Mouse (Mus musculus): ENCODE data around the gene Adgrl2.

Adgrl2 gene

DNA sequence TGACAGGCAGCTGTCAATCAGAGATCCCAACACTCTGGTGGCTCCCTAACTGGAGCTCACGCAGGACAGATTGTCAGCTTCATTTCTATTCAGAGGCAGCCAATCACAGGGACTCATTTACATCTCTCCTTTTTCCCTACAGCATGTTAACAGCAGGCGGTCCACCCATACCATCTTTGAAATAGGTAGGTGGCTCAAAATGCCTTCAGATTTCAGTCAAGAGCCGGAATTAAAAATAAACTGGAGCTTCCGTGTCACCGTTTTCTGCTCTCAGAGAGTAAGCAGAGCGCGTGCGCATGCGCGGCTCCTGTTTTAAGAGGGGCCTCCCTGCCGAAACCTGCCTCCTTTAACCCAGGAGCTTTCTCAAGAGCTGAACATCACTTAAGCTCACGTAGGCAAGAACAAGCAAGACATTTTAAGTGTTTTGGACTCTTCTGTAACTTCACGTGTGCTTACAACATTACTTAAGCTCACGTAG lies 67.7 kb downstream of the Adgrl2 start:
- no peak for DNase-seq (ENCODE audit: low read depth, low spot score)

DNA sequence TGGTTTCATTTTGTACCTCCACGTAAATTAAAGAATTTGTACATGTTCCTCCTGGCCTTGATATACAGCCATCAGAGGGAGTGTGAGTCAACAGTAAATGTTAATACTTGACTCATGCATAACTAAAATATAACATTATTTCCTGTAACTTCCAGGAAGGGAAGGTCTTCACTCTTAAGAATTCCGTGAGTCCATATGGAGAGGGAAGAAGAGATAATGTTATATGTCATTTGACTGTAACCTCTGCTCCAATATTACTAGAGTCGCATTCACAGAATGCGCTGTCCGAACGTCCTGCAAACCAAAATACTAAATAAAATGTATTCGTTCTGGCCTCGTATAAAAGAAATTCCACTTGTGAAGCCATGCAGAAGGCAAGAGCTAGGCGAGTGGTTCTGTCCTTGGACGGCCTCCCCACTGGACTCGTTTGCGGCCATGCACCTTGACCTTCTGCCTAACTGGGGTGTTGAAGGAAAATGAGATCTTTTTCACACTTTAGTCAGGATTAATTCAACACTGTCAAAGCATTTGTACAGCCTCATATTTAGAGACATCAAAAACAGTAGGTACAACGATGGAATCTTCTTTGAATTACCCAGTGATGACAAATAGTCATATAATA lies 68.3 kb downstream of the Adgrl2 start:
- no peak for DNase-seq (ENCODE audit: low read depth, low spot score)

DNA sequence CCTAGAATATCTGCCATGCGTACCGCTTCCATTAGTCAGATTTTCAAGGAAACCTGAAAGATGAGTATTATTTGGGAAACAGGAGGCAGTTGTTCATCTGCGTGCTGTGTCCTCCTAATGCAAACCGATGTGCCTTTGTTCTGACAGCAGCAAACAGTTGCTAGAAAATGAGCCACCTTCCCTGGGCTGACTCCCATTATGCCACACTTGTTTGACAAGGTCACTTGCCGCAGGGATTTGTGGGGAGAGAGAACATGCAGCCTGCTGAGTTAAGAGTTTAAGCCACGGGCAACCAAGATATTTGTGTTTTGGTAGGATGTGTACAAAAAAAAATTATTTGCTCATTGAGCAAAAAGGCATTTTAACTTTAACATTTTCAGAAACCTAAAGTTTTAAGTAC lies 69.5 kb downstream of the Adgrl2 start:
- no peak for DNase-seq (ENCODE audit: low read depth, low spot score)

DNA sequence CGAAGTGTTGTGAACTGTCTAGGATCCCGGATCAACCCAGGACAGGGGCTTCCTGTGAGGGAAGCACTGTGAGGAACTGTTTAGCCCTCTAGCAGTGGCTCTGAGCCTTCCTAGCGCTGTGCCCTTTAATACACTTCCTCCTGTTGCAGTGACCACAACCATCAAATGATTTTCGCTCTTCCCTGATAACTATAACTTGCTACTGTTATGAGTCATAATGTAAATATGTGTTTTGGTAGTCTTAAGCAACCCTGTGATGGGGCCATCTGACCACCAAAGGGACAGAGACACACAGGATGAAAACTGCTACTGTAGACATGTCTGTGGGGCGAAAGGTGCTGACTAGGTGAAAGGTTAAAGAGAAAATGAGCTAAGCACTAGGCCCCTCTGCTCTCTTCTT lies 71.9 kb downstream of the Adgrl2 start:
- no peak for DNase-seq (ENCODE audit: low read depth, low spot score)

DNA sequence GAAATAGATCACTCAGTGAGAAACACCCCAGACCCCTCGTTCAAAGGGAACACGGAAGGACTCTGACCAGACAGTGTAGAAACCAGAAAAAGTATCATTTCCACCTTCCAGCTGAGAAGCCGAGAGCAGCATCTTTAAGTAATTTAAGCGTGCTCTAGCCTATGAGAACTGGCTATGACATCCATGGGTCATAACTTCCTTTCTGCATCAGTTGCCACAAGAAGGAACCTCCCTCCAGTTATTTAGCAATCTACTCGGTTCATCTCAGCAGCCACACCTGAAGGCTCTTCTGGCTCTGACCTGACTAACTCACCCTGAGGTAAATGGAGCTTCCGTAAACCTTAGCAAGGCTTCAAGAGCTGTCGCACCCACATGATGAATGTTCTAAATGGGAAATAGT lies 72.5 kb downstream of the Adgrl2 start:
- no peak for DNase-seq (ENCODE audit: low read depth, low spot score)

DNA sequence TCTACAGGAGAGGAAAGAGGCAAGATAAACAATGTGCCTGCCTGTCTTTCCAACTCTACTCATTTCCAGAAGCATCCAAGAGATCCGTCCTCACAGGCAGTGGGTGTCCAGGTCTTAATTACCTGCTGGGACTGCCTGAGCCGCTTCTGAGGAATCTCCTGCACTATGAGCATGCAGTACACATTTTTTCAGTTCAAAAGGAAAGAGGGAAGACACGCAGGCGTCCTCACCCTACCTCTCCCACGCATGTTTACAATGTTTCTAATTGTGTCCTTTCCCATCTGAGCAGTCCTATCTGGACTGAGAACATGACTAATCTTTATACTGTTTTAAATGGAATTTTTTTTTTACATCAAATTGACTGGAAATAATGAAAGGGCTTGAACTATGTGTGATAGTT lies 74.1 kb downstream of the Adgrl2 start:
- DNase-seq (ENCODE audit: low read depth, low spot score) = no peak

DNA sequence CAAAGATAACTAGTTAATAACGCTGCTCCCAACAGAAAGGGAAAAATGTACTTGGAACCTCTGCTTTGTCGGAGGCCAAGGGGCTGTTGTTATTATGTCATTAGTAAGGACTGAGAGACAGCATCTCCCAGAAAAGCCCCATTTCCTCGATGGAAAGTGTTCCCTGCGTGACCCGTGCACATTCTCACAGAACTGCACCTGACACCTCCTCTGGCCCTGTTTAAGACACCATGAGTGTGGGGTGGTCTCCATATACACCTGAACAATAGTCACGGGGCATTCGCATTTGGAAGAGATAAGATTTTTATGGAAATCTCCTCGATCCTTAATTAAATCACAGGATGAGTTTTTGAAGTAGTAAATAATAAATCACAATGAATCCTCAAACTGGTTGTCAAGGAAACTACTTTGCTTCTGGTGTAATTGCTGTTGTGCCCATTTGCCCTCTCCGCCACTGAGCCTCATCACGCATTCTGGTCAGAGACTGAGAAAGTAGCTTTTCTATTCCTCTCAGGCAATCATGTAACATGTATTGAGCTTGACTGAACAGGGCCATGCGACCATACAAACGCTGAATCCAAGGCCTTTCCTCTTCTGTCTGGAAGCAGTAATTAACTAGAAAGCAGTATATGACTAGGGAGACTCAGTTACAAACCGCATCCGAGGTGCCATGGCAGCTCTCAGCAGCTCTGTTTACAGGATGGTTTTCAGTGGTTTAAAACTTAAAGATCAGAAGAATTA lies 77.2 kb downstream of the Adgrl2 start:
- no peak for DNase-seq (ENCODE audit: low read depth, low spot score)

DNA sequence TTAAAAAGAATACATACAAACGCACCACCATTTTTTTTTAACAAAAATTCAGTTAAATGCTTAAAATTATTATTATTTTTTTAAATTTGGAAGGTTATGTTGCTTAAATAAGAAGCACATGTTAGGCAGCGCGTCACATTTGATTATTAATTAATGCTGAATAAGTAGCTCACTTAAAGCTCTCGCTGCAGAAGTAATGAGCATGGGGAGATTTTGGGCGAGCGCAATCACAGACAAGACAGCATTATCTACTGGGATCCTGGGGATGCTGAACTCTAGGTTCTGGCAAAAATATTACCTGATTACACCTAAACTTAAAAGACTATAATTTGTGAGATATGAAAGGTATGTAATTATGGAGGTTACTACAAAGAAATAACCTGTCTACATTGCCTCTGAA lies 77.8 kb downstream of the Adgrl2 start:
- DNase-seq (ENCODE audit: low read depth, low spot score) = no peak

DNA sequence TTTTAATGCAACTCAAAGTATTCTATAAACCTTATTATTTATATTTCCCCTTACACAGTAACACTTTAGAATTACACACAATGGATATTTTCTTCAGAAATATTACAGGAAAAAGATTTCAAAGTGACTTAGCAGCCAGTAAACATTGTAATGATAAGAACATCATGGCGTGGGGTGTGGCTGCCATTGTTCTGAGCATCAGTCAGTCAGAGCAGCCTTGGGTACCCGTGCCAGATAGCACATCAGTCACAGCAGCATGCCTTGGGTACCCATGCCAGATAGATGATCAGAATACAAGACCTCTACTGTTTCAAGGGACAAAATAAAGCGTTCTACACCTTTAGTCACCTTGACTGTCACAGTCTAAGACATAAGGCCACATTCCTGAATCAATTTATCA lies 82.5 kb downstream of the Adgrl2 start:
- no peak for DNase-seq (ENCODE audit: low read depth, low spot score)

DNA sequence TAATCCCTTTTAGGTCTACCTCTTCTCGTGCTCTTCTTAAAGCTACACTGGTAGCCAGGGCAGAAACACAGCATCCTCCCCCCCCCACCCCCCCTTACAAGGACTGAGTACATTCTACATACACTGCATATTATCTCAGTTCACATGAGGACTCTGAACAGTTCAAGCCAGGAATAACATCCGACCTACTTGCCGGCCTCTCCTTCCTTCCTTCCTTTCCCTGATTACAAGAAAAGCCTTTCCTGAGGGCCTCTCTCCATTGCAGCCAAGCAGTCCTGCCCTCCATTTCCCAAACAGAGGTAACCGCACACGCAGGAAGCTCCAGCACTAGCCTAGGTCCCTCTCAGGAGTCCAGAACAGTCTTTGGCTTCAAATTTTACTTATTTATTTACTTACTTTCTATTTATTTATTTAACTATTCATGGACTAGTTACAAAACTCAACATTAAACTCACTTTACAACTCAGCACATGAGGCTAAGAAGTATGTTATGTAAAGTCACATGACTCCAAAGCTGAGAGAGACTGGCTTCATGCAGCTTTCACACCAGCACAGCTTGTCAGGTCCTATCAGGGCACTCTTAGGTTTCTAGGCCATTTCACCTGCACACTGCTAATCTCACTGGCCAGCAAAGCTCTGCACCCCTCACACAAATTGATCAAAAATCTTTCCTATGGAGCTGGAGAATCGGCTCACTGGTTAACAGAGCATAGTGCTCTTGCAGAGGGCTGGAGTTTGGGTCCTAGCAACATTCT lies 83.2 kb downstream of the Adgrl2 start:
- DNase-seq (ENCODE audit: low read depth, low spot score) = no peak

DNA sequence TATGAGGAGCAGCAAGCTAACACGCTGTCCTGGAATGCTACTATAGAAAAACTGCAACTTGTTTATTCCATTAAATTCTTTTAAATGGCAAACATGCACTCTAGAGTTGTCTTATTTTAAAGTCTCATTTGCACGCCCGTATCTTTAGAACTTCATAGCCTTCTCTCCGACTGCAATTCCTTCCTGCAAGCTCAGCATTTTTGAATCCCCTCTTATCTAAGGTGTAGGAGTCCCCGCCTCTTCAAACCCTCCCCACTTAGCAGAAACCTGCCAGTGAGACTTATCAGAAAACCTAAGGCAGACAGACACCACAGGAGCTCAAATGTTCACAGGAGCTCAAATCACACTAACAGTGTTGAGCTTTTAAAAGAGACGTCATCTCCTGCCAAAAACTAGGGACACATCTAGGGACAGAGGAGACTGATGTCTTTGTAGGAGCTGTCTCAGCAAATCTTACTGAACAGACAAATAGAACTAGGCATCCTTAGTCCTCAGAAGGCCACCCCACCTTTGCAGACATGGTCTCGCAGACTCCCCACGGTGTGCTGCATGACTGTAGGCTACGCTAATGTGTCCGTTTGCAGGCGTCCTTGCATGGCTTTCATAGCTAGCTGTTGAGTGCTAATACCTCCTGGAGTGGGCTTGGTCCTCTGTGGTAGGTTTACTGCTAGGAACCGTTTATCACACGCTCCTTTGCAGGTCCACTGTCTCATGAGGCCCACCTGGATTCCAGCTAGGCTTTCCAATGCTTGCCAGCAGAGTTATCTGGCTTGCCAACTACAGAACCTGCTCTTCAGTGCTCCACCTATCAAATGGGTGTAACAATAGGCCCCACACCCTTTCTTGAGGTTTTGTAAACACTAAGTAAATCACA lies 84.2 kb downstream of the Adgrl2 start:
- no peak for DNase-seq (ENCODE audit: low read depth, low spot score)

DNA sequence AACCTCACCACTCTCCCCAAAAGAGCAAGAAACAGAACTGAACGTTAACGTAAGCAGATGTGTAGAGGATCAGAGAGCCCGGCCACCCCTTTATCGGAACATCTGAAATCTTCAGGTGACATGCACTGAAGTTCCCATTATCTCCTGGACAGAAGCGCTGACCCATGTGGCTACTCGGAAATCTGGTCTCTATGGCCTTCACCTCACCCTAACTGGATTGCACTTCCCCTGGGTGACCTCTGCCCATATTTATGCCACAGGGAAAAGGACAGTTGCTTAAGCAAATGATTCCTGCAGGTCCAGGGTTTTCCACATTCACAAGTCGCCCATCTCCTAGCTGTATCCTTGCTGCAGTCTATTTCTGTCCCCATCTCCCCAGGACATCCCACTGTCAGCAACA lies 84.9 kb downstream of the Adgrl2 start:
- no peak for DNase-seq (ENCODE audit: low read depth, low spot score)

DNA sequence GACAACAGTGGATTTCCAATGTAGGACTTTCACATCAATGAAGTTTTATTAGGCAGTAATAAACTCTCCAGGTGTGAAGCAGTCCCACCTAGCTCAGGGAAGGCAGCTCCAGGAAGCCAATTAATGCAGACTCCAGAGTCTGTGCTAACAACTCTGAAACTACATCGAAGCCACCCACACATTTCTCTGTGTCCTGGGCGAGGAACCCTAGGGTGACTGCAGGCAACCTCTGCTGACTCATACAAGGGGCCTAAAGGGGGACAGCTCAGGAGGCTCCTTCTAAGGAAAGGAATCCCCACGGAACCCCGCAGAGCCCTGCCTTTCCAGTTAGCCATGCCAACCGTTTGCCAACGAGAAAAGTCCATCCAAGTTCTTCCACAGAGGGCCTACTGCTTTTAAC lies 90.5 kb downstream of the Adgrl2 start:
- no peak for DNase-seq (ENCODE audit: low read depth, low spot score)

DNA sequence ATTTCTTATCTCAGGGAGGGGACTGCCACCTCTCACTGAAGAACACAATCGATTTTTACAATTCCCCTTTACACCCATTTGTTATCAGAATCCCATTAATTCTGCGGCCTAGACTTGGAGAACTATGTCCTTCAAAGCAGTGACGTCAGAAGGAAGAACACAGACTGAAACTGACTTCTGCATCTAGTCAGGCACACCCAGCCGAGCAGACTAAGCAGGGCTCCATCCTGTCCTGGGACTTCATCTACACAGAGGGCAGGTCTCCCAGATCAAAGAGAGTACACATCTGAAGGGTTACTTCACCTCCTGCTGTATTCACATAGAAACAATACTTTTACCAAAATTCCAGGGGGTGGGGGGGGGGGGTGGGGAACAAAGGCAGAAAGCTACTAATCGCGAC lies 90.9 kb downstream of the Adgrl2 start:
- DNase-seq (ENCODE audit: low read depth, low spot score) = no peak

DNA sequence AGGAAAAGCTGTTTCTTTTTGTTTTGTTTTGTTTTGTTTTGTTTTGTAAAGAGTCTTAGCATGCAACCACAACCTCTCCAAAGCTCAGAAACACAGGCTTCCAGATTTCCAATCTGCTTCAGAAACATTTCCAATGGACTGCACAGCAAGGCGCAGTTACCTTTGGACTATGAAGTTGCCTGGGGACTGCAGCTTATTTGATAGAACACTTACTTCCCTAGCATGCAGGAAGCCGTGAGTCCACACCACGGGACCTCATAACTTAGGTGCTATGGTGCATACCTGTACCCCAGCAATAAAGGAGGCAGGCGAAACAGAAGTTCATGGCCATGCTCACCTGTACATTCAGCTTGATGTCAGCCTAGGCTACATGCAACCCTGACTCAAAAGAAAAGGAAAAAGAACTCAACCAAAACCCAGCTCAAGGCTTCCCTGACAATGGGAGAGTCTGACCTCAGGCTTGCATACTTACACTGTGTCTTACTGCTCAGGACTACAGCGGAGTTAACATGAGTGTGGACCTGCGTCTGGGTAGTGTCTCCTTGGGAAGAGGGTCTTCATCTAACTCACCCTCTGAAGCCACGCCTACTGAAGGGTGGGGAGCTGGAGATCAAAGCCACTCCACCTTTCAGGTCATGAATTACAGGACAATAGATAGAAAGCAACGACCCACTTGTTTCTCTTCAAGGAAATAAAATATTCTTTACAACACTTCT lies 91.7 kb downstream of the Adgrl2 start:
- DNase-seq (ENCODE audit: low read depth, low spot score) = no peak

DNA sequence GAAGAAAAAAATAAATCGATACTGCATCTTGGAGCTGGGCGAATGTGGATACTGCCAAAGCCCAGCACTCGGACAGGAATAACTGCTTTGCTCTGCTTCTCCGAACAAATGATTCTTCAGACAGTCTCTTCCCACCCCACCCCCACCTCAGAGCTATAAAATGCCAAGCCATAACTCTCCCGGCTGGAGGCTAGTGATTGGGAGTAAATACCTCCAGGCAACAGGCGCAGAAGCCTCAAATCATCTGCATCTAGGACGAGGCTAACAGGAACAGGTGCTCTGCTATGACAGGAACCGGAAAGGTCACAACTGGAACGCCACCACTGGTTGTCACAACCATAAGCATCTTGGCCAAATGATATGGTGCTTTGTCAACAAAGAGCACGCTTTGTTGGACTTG lies 94.1 kb downstream of the Adgrl2 start:
- no peak for DNase-seq (ENCODE audit: low read depth, low spot score)

DNA sequence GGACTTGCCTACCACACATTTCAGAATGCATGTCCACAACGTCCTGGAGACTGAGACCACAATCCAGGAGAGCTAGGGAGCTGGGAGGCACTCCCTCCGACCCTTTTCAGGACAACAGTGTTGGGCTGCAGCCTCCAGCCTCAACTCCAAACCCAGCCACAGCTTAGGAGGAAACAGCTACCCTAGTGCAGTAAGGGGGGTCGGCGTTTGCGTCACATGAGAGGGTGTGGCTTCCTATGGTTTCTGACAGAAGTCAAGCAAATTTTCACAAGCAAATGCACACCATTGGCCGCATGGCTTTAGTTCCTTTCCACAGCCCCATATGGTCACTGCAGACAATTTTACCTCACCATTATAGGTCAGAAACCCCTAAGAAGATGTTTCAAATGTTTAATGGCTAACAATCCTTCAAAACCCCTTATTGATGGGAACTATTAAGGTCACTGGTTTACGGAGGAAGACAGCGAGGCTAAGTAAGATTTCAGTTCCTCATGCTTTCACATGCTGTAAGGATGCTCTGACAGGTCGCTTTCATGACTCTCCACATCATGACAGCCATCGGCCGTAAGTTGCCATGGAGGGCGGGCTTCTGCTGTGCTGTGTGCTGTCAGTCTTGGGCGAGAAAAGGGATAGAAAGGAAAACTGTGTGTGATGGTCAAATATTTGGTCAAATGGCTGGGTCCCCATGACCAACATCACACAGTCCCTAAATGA lies 94.8 kb downstream of the Adgrl2 start:
- DNase-seq (ENCODE audit: low read depth, low spot score) = no peak

DNA sequence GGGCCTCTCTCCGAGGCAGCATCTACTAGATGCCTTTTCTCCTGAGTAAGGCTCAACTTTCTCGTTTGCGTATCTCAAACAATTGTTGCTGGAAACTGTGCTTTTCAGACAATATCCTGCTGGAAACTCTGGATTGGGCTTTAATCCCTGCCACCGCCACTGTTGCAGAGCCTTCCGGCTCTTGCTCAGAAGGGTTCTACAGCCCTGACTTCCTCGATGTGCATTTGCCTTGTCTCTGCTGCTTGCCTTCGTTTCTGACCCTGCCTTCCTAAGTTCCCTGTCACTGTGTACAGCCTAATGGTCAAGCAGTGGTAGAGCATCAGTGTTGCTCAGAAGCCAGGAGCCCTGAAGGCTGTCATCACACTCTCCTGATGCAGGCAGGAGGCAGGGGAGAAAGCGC lies 95.5 kb downstream of the Adgrl2 start:
- DNase-seq (ENCODE audit: low read depth, low spot score) = no peak

DNA sequence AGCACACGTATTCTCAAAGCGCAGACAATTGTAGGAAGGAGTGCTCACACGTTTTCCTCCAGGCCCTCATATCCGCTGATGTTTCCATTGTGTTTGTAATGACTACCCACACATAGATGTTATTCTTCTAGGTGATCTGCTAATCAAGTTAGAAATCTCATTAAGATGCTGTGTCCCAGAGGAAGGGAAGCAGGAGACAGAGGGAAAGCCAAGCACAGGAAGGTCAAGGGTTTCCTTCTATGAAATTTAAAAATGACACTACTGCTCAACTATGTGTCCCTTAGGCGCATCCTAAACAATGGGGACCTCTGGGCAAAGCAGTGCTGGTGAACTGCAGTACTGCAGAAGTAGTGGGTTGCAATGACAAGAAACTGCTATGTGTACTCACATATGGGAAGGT lies 102.5 kb downstream of the Adgrl2 start:
- DNase-seq (ENCODE audit: low read depth, low spot score) = no peak

DNA sequence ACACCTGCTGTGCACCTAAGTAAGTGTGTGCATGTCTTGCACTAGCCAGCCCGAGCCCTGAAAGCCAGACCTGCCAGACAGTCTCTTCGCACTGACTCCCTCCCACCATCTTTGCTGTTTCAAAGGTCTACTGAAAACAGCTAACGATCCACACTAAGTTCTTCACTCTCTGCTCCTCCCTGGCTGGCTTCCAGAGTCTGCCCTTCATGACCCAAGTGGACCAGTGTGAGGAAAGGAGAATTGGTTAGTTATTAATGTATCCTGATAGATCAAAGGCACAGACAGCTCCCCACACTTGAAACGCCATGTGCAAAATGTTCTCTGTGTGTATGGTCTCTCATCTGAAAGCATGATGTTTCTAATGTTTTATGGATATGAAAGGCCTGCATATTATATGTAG lies 103.4 kb downstream of the Adgrl2 start:
- no peak for DNase-seq (ENCODE audit: low read depth, low spot score)

Measured in brain, embryonic 18.5 days (tissue).